Mouse (Mus musculus): ENCODE results near the gene Cplane1. TPM values are rescaled to one million over a fixed set of nuclear protein-coding genes. Genes with fewer than 3 reads are reported as not detected.
"Not testable (repeated sequence)": the region's sequence is repeated elsewhere in the genome, so short reads cannot be mapped to it uniquely, and the experiment has no call there.

Cplane1 gene
- 9.5 and 10.0 TPM in 2 replicates for polyA plus RNA-seq (2016; fragmentation: Nextera tagmentation; extraction: Ambion mirVana)

DNA sequence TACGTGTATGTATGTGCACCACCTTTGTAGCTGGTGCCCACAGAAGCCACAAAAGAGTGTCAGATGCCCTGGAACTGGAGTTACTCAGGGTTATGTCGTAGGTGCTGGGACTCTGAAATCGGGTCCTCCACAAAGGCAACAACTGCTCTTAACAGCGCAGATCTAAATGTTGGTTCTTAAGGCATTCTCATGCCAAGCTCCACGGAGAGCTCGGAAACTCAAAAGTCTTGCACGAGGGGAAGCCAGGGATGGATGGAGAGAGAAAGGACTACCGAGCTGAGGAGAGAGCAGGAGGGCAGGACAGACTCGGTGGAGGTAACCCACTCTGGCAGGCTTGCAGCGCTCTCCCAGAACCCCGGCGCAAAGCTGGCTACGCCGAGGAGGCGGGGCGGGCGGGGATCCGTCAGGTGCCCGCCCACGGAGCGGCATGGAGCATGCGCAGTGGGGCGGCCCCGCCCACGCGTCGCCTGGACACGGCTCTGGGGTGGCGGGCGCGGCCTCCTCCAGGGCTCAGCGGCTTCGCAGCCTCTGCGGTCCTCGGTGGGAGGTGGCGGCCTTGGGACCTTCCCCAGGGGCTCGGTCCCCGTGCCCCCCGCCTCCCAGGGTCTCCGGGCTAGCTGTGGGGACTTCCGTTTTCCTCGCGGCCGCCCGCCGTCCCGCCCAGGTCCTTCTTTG lies at the start of gene Cplane1:
TSS of gene Cplane1 (plus strand) at position 516 of the 675 bp plus-strand sequence.
- H3K27me3 ChIP-seq (ENCODE audit: insufficient read depth, poor library complexity, severe bottlenecking): no peaks in the 10 kb centered on the region
- peak; percentile 94 for DNase-seq (ENCODE audit: low spot score)
- H3K9me3 ChIP-seq: no peaks in the 10 kb centered on the region
- peaks cover 16% of the 10 kb centered on the region; the same call in 1 of the 2 replicates for H3K4me1 ChIP-seq (replicated peaks)
- WGBS: under 1% methylated on average over 47 of the region's 47 CpGs
- H3K36me3 ChIP-seq: peaks cover 38% of the 10 kb centered on the region
- peak within 1 kb of the TSS; percentile 98 for H3K27ac ChIP-seq
- H3K4me3 ChIP-seq: peak within 1 kb of the TSS; percentile 87

GRCm38 (mm10) chr15:8129281-8129680 lies 39.6 kb upstream of the Cplane1 start:
- H3K27ac ChIP-seq: no peak overlapping the region
- H3K4me3 ChIP-seq: no peak overlapping the region
- H3K9me3 ChIP-seq: no peaks in the 10 kb centered on the region
- DNase-seq (ENCODE audit: low spot score): no peak
- peaks cover 99% of the 10 kb centered on the region for H3K36me3 ChIP-seq
- no peaks in the 10 kb centered on the region for H3K4me1 ChIP-seq (replicated peaks)
- H3K27me3 ChIP-seq (ENCODE audit: insufficient read depth, poor library complexity, severe bottlenecking): no peaks in the 10 kb centered on the region
- WGBS: 76% methylated on average over 1 of the region's 1 CpGs

- Histone ChIP-seq H3K27ac (no peak overlapping the region), H3K9me3 (no peaks in the 10 kb centered on the region), H3K4me1 (replicated peaks) (no peaks in the 10 kb centered on the region), H3K4me3 (no peak overlapping the region), H3K27me3 (ENCODE audit: insufficient read depth, poor library complexity, severe bottlenecking) (no peaks in the 10 kb centered on the region), H3K36me3 (peaks cover 99% of the 10 kb centered on the region)
- WGBS: 98% methylated on average over 3 of the region's 3 CpGs
- no peak for DNase-seq (ENCODE audit: low spot score)
These were observed 37.6 kb upstream of the Cplane1 start for GRCm38 (mm10) chr15:8131268-8131667.

- Histone ChIP-seq H3K27ac (no peak overlapping the region), H3K4me3 (no peak overlapping the region), H3K4me1 (replicated peaks) (no peaks in the 10 kb centered on the region), H3K9me3 (no peaks in the 10 kb centered on the region), H3K36me3 (peaks cover 99% of the 10 kb centered on the region), H3K27me3 (ENCODE audit: insufficient read depth, poor library complexity, severe bottlenecking) (no peaks in the 10 kb centered on the region)
- DNase-seq (ENCODE audit: low spot score): no peak
These were observed 37.1 kb upstream of the Cplane1 start for GRCm38 (mm10) chr15:8131761-8132160.

DNA sequence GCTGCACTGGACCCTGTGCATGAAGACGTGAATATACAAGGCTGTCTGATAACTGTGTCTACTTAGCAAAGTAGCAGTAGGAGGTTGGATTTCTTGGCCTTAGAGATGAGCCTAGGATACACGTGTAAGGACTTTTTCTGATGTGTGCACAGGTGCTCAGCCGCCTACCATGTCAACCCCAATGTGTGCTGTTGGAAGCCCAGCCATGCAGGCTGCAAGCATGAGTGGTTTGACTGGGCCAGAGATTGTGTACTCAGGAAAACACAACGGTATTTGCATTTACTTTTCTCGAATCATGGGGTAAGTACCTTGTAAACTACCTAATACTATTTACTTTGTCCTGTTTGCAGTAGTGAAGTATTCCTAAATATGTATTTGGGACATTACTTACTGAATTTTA lies 33.3 kb upstream of the Cplane1 start:
- H3K27ac ChIP-seq: no peak overlapping the region
- no peak overlapping the region for H3K4me3 ChIP-seq
- WGBS: 95% methylated on average over 5 of the region's 5 CpGs
- H3K9me3 ChIP-seq: no peaks in the 10 kb centered on the region
- no peaks in the 10 kb centered on the region for H3K4me1 ChIP-seq (replicated peaks)
- H3K36me3 ChIP-seq: peaks cover 99% of the 10 kb centered on the region
- H3K27me3 ChIP-seq (ENCODE audit: insufficient read depth, poor library complexity, severe bottlenecking): no peaks in the 10 kb centered on the region
- DNase-seq (ENCODE audit: low spot score): no peak

DNA sequence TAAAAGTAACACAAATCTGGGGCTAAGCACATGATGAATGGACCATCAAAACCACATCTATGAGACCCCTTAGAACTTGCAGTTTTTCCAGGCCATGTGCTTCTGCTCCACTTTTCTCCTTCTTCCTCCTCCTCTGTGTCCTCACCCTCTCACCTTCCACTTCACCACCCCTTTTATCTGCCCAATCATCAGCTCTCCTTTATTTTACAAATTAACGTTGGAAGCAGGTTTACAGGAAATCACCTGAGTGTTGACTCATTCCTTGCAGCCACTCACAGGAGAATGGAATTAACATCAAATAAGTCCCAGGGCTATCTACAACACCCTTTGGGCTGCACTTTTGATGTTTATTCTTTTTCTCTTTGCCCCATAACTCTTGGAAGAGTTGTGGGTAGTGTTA lies 7.1 kb upstream of the Cplane1 start:
- no peaks in the 10 kb centered on the region for H3K4me1 ChIP-seq (replicated peaks)
- DNase-seq (ENCODE audit: low spot score): no peak
- no peak overlapping the region for H3K27ac ChIP-seq
- H3K36me3 ChIP-seq: peaks cover 77% of the 10 kb centered on the region
- no peaks in the 10 kb centered on the region for H3K27me3 ChIP-seq (ENCODE audit: insufficient read depth, poor library complexity, severe bottlenecking)
- 98% methylated on average over 1 of the region's 1 CpGs for WGBS
- no peaks in the 10 kb centered on the region for H3K9me3 ChIP-seq
- H3K4me3 ChIP-seq: no peak overlapping the region

GRCm38 (mm10) chr15:8169266-8169746 lies 400 bp downstream of the Cplane1 start:
- DNase-seq (ENCODE audit: low spot score): no peak
- Histone ChIP-seq H3K9me3 (no peaks in the 10 kb centered on the region), H3K4me3 (peak overlapping the region; percentile 87), H3K4me1 (replicated peaks) (peaks cover 16% of the 10 kb centered on the region; the same call in 1 of the 2 replicates), H3K27me3 (ENCODE audit: insufficient read depth, poor library complexity, severe bottlenecking) (no peaks in the 10 kb centered on the region), H3K27ac (peak overlapping the region; percentile 98), H3K36me3 (peaks cover 38% of the 10 kb centered on the region)
- WGBS: under 1% methylated on average over 25 of the region's 25 CpGs

DNA sequence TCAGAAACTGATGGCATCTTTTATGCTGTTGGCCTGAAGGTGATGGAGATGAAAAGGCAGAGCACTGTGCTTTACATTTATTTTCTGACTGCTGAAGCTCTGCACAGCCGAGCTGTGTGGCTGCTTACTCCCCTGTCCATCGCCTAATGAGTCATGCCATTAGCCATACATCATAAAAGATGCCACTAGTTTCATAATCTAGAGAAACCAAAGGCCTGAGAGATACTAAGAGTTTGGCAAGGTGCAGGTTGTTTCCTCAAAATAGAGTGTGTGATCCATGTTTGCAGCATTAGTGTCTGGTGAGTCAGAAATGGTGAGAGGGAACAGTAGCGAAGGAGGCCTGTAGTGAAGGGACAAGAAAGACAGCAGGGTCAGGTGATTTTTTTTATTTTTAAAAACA lies 20.7 kb downstream of the Cplane1 start:
- H3K36me3 ChIP-seq: peaks cover 86% of the 10 kb centered on the region
- H3K27me3 ChIP-seq (ENCODE audit: insufficient read depth, poor library complexity, severe bottlenecking): no peaks in the 10 kb centered on the region
- no peak overlapping the region for H3K27ac ChIP-seq
- H3K4me1 ChIP-seq (replicated peaks): no peaks in the 10 kb centered on the region
- WGBS: 93% methylated on average over 3 of the region's 3 CpGs
- H3K4me3 ChIP-seq: no peak overlapping the region
- H3K9me3 ChIP-seq: no peaks in the 10 kb centered on the region
- no peak for DNase-seq (ENCODE audit: low spot score)

DNA sequence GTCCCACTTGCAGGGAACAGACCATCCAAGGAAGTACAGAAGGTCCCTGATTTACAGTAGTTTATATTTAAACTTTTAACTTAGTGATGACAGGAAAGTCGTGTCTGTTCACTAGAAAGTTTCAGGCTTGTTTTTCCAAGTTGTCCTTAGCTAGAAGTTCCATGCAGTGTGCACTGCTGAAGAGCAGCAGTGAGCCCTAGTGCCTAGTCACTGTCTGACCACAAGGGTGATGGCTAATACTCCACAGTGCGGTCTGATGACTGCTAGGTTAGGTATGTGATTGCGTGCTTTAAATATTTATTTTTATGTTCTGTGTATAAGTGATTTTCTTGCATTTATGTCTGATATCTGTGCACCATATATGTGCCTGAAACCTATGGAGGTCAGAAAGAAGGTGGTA lies 21.5 kb downstream of the Cplane1 start:
- peaks cover 94% of the 10 kb centered on the region for H3K36me3 ChIP-seq
- no peaks in the 10 kb centered on the region for H3K9me3 ChIP-seq
- H3K4me1 ChIP-seq (replicated peaks): no peaks in the 10 kb centered on the region
- no peaks in the 10 kb centered on the region for H3K27me3 ChIP-seq (ENCODE audit: insufficient read depth, poor library complexity, severe bottlenecking)
- DNase-seq (ENCODE audit: low spot score): no peak
- no peak overlapping the region for H3K4me3 ChIP-seq
- no peak overlapping the region for H3K27ac ChIP-seq
- 92% methylated on average over 3 of the region's 3 CpGs for WGBS

GRCm38 (mm10) chr15:8200317-8200716 lies 31.4 kb downstream of the Cplane1 start:
- Histone ChIP-seq H3K27ac (no peak overlapping the region), H3K4me1 (replicated peaks) (no peaks in the 10 kb centered on the region), H3K27me3 (ENCODE audit: insufficient read depth, poor library complexity, severe bottlenecking) (no peaks in the 10 kb centered on the region), H3K4me3 (no peak overlapping the region), H3K9me3 (0 out of 2 replicates have a peak, but pooled peaks cover 4% of the 10 kb centered on the region), H3K36me3 (peaks cover 85% of the 10 kb centered on the region)
- DNase-seq (ENCODE audit: low spot score): no peak

DNA sequence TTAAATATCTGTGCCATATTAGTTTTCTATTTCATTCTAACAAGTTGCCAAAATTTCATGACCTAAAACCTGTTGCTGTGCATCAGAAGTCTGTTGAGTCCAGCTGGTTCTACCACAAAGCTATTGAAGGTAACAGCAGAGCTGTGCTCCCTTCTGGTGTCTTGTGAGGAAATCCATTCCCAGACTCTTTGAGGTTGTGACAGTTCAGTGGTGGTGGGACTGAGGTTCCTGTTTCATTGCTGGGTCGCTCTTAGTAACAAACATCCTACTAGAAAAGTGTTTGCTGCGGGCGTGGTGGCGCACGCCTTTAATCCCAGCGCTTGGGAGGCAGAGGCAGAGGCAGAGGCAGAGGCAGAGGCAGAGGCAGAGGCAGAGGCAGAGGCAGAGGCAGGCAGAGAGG lies 39.5 kb downstream of the Cplane1 start:
- no peak overlapping the region for H3K27ac ChIP-seq
- no peaks in the 10 kb centered on the region for H3K27me3 ChIP-seq (ENCODE audit: insufficient read depth, poor library complexity, severe bottlenecking)
- no peak for DNase-seq (ENCODE audit: low spot score)
- no peaks in the 10 kb centered on the region for H3K4me1 ChIP-seq (replicated peaks)
- H3K9me3 ChIP-seq: no peaks in the 10 kb centered on the region
- H3K4me3 ChIP-seq: no peak overlapping the region
- 92% methylated on average over 6 of the region's 6 CpGs for WGBS
- H3K36me3 ChIP-seq: peaks cover 82% of the 10 kb centered on the region

- WGBS: 95% methylated on average over 13 of the region's 13 CpGs
- Histone ChIP-seq H3K36me3 (peaks cover 89% of the 10 kb centered on the region), H3K27me3 (ENCODE audit: insufficient read depth, poor library complexity, severe bottlenecking) (no peaks in the 10 kb centered on the region), H3K4me3 (no peak overlapping the region), H3K9me3 (no peaks in the 10 kb centered on the region), H3K4me1 (replicated peaks) (no peaks in the 10 kb centered on the region), H3K27ac (no peak overlapping the region)
- DNase-seq (ENCODE audit: low spot score): no peak
These were observed 45.9 kb downstream of the Cplane1 start for GRCm38 (mm10) chr15:8214811-8215210.

DNA sequence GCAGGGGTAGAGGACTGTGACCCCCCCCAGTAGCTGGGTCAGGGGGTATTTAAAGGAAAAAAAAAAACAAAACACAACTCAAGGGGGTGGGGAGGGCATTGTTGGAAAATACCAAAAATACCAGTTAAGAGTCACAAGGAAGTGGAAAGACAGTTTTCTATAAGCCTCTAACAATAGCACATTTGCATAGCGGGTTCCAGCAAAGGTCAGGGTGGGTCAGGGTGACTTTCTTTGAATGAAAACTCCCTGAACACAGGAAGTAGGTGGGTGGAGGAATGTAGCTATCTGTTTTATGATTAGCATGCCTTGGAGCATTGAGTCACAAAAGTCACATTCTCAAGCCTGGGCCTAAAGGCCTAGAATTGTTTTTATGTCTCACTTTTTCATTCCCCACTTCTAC lies 65.3 kb downstream of the Cplane1 start:
- H3K27me3 ChIP-seq (ENCODE audit: insufficient read depth, poor library complexity, severe bottlenecking); H3K4me1 ChIP-seq (replicated peaks); H3K4me3 ChIP-seq; H3K27ac ChIP-seq; DNase-seq (ENCODE audit: low spot score); H3K9me3 ChIP-seq: not testable (repeated sequence)
- peaks cover 98% of the 10 kb centered on the region for H3K36me3 ChIP-seq
- 79% methylated on average over 1 of the region's 1 CpGs for WGBS

DNA sequence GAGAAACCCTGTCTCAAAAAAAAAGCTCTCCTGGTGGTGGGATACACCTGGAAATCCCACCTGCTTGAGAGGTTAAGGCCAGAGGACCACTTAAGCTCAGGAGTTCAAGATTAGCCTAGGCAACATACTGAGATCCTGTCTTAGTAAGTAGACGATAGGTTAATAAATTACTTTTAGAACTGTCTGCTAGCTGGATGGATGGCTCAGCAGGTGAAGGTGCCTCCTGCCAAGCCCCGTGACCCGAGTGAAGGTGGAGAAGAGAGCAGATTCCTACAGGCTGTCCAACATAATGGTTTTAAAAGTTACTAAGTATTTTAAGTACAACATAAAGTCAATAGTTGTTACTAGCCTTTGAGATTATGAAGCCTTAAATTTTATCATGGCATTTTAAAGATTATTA lies 97.0 kb downstream of the Cplane1 start:
- Histone ChIP-seq H3K9me3 (no peaks in the 10 kb centered on the region), H3K4me1 (replicated peaks) (no peaks in the 10 kb centered on the region), H3K36me3 (peaks cover 91% of the 10 kb centered on the region), H3K27ac (no peak overlapping the region), H3K4me3 (no peak overlapping the region), H3K27me3 (ENCODE audit: insufficient read depth, poor library complexity, severe bottlenecking) (no peaks in the 10 kb centered on the region)
- WGBS: 94% methylated on average over 3 of the region's 3 CpGs
- DNase-seq (ENCODE audit: low spot score): no peak
